ENCODE assay signal across 11 mouse cellular contexts in genomic region chr1:164326600-164327155, GRCm38 (mm10). TPM values are rescaled to one million over a fixed set of nuclear protein-coding genes. Genes with fewer than 3 reads are reported as not detected.
DNase-seq lines count a peak whose midpoint lies in the region; ATAC-seq lines count a peak whose summit lies in the region.
"Had no signal": no experiment of that assay in that cellular context is flagged by ENCODE, and none has a peak within 500 bp of the region (broad histone marks: within the 10 kb centered on the region; RNA-seq: fewer than 3 reads in every experiment).

No protein-coding gene starts in this region.

- peak; percentile 70; the same call in 1 of the 2 replicates for ATAC-seq in forebrain, embryonic 14.5 days
- peak; percentile 74; the same call in 1 of the 2 replicates for ATAC-seq in hindbrain, embryonic 16.5 days
- peak; percentile 80 for ATAC-seq in midbrain, embryonic 15.5 days (replicated peaks)

- no peaks in the 10 kb centered on the region for H3K9me3 ChIP-seq in forebrain, embryonic 14.5 days (replicated peaks; ENCODE audit: control insufficient read depth, low read length)
- H3K9me3 ChIP-seq in hindbrain, embryonic 16.5 days (ENCODE audit: control insufficient read depth, low read length) = no peaks in the 10 kb centered on the region
- no peaks in the 10 kb centered on the region for H3K9me3 ChIP-seq in midbrain, embryonic 15.5 days
- H3K9me3 ChIP-seq in limb, embryonic 10.5 days (replicated peaks) = no peaks in the 10 kb centered on the region
- H3K9me3 ChIP-seq: G1E; liver, embryonic 13.5 days had no signal

- no peak overlapping the region for H3K4me3 ChIP-seq in forebrain, embryonic 14.5 days (ENCODE audit: low read depth, low read length)
- H3K4me3 ChIP-seq in hindbrain, embryonic 16.5 days (ENCODE audit: low read length) = no peak overlapping the region
- no peak overlapping the region for H3K4me3 ChIP-seq in midbrain, embryonic 15.5 days
- no peak overlapping the region for H3K4me3 ChIP-seq in limb, embryonic 10.5 days
- H3K4me3 ChIP-seq: erythroblast, embryonic 14.5 days; liver, embryonic 13.5 days had no signal

- no peaks in the 10 kb centered on the region for H3K4me1 ChIP-seq in forebrain, embryonic 14.5 days (ENCODE audit: control insufficient read depth, insufficient read depth, low read length)
- H3K4me1 ChIP-seq in hindbrain, embryonic 16.5 days (ENCODE audit: control insufficient read depth, insufficient read depth, low read depth, low read length) = peaks cover 3% of the 10 kb centered on the region
- peaks cover 4% of the 10 kb centered on the region; the same call in 1 of the 2 replicates for H3K4me1 ChIP-seq in midbrain, embryonic 15.5 days
- no peaks in the 10 kb centered on the region for H3K4me1 ChIP-seq in limb, embryonic 10.5 days
- H3K4me1 ChIP-seq: liver, embryonic 13.5 days had no signal

- no peak overlapping the region for H3K27ac ChIP-seq in forebrain, embryonic 14.5 days (ENCODE audit: low read depth, low read length)
- H3K27ac ChIP-seq in hindbrain, embryonic 16.5 days (ENCODE audit: low read depth, low read length) = no peak overlapping the region; the same call in 1 of the 2 replicates
- no peak overlapping the region for H3K27ac ChIP-seq in midbrain, embryonic 15.5 days
- no peak overlapping the region for H3K27ac ChIP-seq in limb, embryonic 10.5 days
- H3K27ac ChIP-seq: liver, embryonic 13.5 days had no signal

- peak; percentile 27 for DNase-seq in kidney, postnatal 14 days
- DNase-seq in kidney, adult 11 months = no peak
- peak; percentile 50 for DNase-seq in forebrain, embryonic 14.5 days (ENCODE audit: low spot score)
- DNase-seq in T-cell, adult 2 months (ENCODE audit: low spot score) = no peak
- no peak for DNase-seq in embryo, embryonic 11 days
- DNase-seq in limb, embryonic 10.5 days (ENCODE audit: low spot score) = no peak
- DNase-seq: liver, embryonic 13.5 days had no signal

- WGBS in forebrain, embryonic 14.5 days = 52% methylated on average over 6 of the region's 6 CpGs
- WGBS in hindbrain, embryonic 16.5 days = 40% methylated on average over 6 of the region's 6 CpGs
- WGBS in midbrain, embryonic 15.5 days = 34% methylated on average over 6 of the region's 6 CpGs
- WGBS in limb, embryonic 10.5 days = 84% methylated on average over 6 of the region's 6 CpGs

- no peaks in the 10 kb centered on the region for H3K27me3 ChIP-seq in forebrain, embryonic 14.5 days (replicated peaks; ENCODE audit: control insufficient read depth, insufficient read depth, low read length)
- H3K27me3 ChIP-seq in hindbrain, embryonic 16.5 days (replicated peaks; ENCODE audit: control insufficient read depth, insufficient read depth, low read length) = no peaks in the 10 kb centered on the region
- H3K27me3 ChIP-seq in midbrain, embryonic 15.5 days (replicated peaks) = no peaks in the 10 kb centered on the region
- H3K27me3 ChIP-seq in limb, embryonic 10.5 days (ENCODE audit: low read depth, poor library complexity, severe bottlenecking) = no peaks in the 10 kb centered on the region
- H3K27me3 ChIP-seq: liver, embryonic 13.5 days had no signal

- H3K9ac ChIP-seq in forebrain, embryonic 14.5 days (ENCODE audit: low read length) = no peak overlapping the region
- peak overlapping the region; percentile 17; the same call in 1 of the 2 replicates for H3K9ac ChIP-seq in hindbrain, embryonic 16.5 days (ENCODE audit: low read depth, low read length)
- no peak overlapping the region for H3K9ac ChIP-seq in midbrain, embryonic 15.5 days
- H3K9ac ChIP-seq: liver, embryonic 13.5 days had no signal

- H3K4me2 ChIP-seq in forebrain, embryonic 14.5 days (ENCODE audit: low read length) = no peak overlapping the region
- no peak overlapping the region for H3K4me2 ChIP-seq in hindbrain, embryonic 16.5 days (ENCODE audit: low read length)
- H3K4me2 ChIP-seq in midbrain, embryonic 15.5 days = no peak overlapping the region
- H3K4me2 ChIP-seq: liver, embryonic 13.5 days had no signal

- peaks cover 7% of the 10 kb centered on the region; the same call in 1 of the 2 replicates for H3K36me3 ChIP-seq in forebrain, embryonic 14.5 days (ENCODE audit: control insufficient read depth, insufficient read depth, low read length)
- H3K36me3 ChIP-seq in hindbrain, embryonic 16.5 days (ENCODE audit: control insufficient read depth, insufficient read depth, low read length) = no peaks in the 10 kb centered on the region
- H3K36me3 ChIP-seq in midbrain, embryonic 15.5 days (replicated peaks) = 0 out of 2 replicates have a peak, but pooled peaks cover 7% of the 10 kb centered on the region
- peaks cover 34% of the 10 kb centered on the region for H3K36me3 ChIP-seq in limb, embryonic 10.5 days
- H3K36me3 ChIP-seq: liver, embryonic 13.5 days had no signal

RNA-seq across cellular contexts. Expression of gene Blzf1, which starts 19.4 kb away (rescaled TPM):
- 27.5 and 28.5 TPM in 2 replicates for polyA plus RNA-seq in forebrain, embryonic 14.5 days (2014; fragmentation: Nextera tagmentation; extraction: Ambion mirVana)
- polyA plus RNA-seq in hindbrain, embryonic 16.5 days (2015; fragmentation: Nextera tagmentation; extraction: Ambion mirVana) = 29.4 and 31.3 TPM in 2 replicates
- polyA plus RNA-seq in midbrain, embryonic 15.5 days (2015; fragmentation: Nextera tagmentation; extraction: Ambion mirVana) = 30.0 and 30.6 TPM in 2 replicates
- 23.9 and 27.5 TPM in 2 replicates for polyA plus RNA-seq in limb, embryonic 10.5 days (2016; fragmentation: Nextera tagmentation; extraction: Ambion mirVana)

RNA-seq across cellular contexts. Expression of gene Nme7, which starts 22.8 kb away (rescaled TPM):
- polyA plus RNA-seq in forebrain, embryonic 14.5 days (2014; fragmentation: Nextera tagmentation; extraction: Ambion mirVana) = 43.1 and 45.6 TPM in 2 replicates
- 32.0 and 35.8 TPM in 2 replicates for polyA plus RNA-seq in hindbrain, embryonic 16.5 days (2015; fragmentation: Nextera tagmentation; extraction: Ambion mirVana)
- polyA plus RNA-seq in midbrain, embryonic 15.5 days (2015; fragmentation: Nextera tagmentation; extraction: Ambion mirVana) = 29.6 and 35.7 TPM in 2 replicates
- polyA plus RNA-seq in limb, embryonic 10.5 days (2016; fragmentation: Nextera tagmentation; extraction: Ambion mirVana) = 46.5 and 47.7 TPM in 2 replicates

RNA-seq across cellular contexts. Expression of gene Ccdc181, which starts 51.3 kb away (rescaled TPM):
- 20.8 and 23.9 TPM in 2 replicates for polyA plus RNA-seq in forebrain, embryonic 14.5 days (2014; fragmentation: Nextera tagmentation; extraction: Ambion mirVana)
- 23.9 and 26.4 TPM in 2 replicates for polyA plus RNA-seq in hindbrain, embryonic 16.5 days (2015; fragmentation: Nextera tagmentation; extraction: Ambion mirVana)
- polyA plus RNA-seq in midbrain, embryonic 15.5 days (2015; fragmentation: Nextera tagmentation; extraction: Ambion mirVana) = 24.8 and 25.7 TPM in 2 replicates
- 4.6 and 6.4 TPM in 2 replicates for polyA plus RNA-seq in limb, embryonic 10.5 days (2016; fragmentation: Nextera tagmentation; extraction: Ambion mirVana)

Comparison
In these comparisons a context has a peak if more than half of its experiments do, and no peak if none do; other contexts are left out.
1. DNase-seq: peak in kidney, postnatal 14 days (single experiment) and forebrain, embryonic 14.5 days (single experiment); none in kidney, adult 11 months (single experiment), T-cell, adult 2 months (single experiment), embryo, embryonic 11 days (single experiment) and limb, embryonic 10.5 days (single experiment).
2. Peak in every context shown above with its lines, with median percentiles within 50 percentile points of each other: ATAC-seq.